Mouse (Mus musculus) midbrain, embryonic 12.5 days (tissue): ENCODE data around the gene Nkd2. TPM values are rescaled to one million over a fixed set of nuclear protein-coding genes. Genes with fewer than 3 reads are reported as not detected.

Source experiments
- ATAC-seq: fragments of 200-750 bp; cut with Nextera tagmentation; 2 replicates; pipeline ENCODE4 v1.8.0; 2017; ENCODE audit warnings: low read depth, moderate TSS enrichment, moderate library complexity; ENCODE audit not compliant: low FRiP score
- H3K27ac ChIP-seq: fragments of 300-500 bp; sonication (generic); replicated peaks from 2 replicates; pipeline ENCODE4 v1.5.1; 2016; ENCODE audit warnings: mild to moderate bottlenecking
- H3K27me3 ChIP-seq: fragments of 300-500 bp; sonication (generic); 2 replicates; pipeline ENCODE4 v1.6.1; 2016; ENCODE audit warnings: mild to moderate bottlenecking
- H3K36me3 ChIP-seq: fragments of 300-500 bp; sonication (generic); 2 replicates; pipeline ENCODE4 v1.6.1; 2016
- H3K4me1 ChIP-seq: fragments of 300-500 bp; sonication (generic); 2 replicates; pipeline ENCODE4 v1.6.1; 2016
- H3K4me2 ChIP-seq: fragments of 300-500 bp; sonication (generic); replicated peaks from 2 replicates; pipeline ENCODE4 v1.6.1; 2016; ENCODE audit warnings: mild to moderate bottlenecking, moderate library complexity
- H3K4me3 ChIP-seq: fragments of 300-500 bp; sonication (generic); 2 replicates; pipeline ENCODE4 v1.5.1; 2016; ENCODE audit warnings: mild to moderate bottlenecking
- H3K9ac ChIP-seq: fragments of 300-500 bp; sonication (generic); replicated peaks from 2 replicates; pipeline ENCODE4 v1.6.1; 2016; ENCODE audit warnings: mild to moderate bottlenecking, moderate library complexity
- H3K9me3 ChIP-seq: fragments of 300-500 bp; sonication (generic); 2 replicates; pipeline ENCODE4 v1.6.1; 2016; ENCODE audit warnings: mild to moderate bottlenecking
- WGBS: fragments of 180-500 bp; shearing (Covaris S2); methylation state at CpG from one replicate; pipeline ENCODE4 v1.1.7; 2016; 5-methylcytosine and 5-hydroxymethylcytosine counted together
- polyA plus RNA-seq: library from polyadenylated mRNA; unstranded; fragments of >200 nt; fragmentation: Nextera tagmentation; extraction: Ambion mirVana; gene quantifications from 2 replicates; pipeline ENCODE4 v1.2.1, GENCODE M21; 2016

Gene Nkd2
- polyA plus RNA-seq, 1 experiment from 2014 or later, result 11.2 TPM

DNA sequence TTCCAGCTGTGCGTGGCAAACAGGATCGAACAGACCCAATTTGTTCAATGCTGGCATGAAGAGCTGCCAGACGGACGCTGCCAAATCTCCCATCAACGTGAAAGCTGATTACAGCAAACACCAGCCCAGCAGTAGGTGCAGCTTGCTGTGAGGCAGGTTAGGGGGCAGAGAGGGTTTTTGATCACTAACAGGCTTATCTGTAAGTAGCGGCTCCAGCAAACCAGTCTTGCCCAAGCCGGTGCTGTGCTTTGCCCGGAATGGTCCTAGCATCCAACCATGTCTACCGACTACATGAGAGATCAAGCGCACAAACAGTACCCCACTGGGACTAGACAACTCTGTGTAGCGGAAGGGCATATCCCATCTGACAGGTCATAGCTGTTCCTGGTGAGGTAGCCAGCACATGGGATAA is 8.3 kb downstream of the Nkd2 start:
- Histone ChIP-seq H3K9me3 (no peaks in the 10 kb centered on the region), H3K4me1 (no peaks in the 10 kb centered on the region), H3K4me3 (no peak overlapping the region), H3K4me2 (no peak overlapping the region), H3K36me3 (no peaks in the 10 kb centered on the region), H3K27me3 (peaks cover 31% of the 10 kb centered on the region), H3K27ac (no peak overlapping the region), H3K9ac (no peak overlapping the region)
- ATAC-seq, result peak; percentile 50
- WGBS, result 58% methylated on average over 11 of the region's 11 CpGs

DNA sequence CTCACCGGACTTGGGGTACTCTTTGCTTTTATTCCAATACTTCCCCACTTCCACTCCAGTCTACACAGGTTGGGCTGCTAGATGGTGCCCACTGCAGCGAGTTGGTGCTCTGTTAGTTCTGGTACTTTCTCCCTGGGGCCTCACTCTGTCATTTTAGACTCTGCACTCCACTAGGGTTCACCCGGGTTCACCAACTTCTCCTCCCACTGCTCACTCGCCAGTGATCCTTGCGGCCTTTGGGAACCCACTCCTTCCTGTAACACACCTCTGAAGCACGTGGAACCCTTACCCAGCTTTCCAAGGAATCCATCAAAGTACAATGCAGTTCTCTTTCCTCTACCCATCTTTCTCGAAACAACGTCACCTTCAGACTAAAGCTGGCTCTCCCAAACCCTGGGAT is 9.7 kb downstream of the Nkd2 start:
- WGBS, result 88% methylated on average over 8 of the region's 8 CpGs
- Histone ChIP-seq H3K4me2 (no peak overlapping the region), H3K27ac (no peak overlapping the region), H3K9ac (no peak overlapping the region), H3K4me3 (no peak overlapping the region), H3K9me3 (no peaks in the 10 kb centered on the region), H3K4me1 (no peaks in the 10 kb centered on the region), H3K36me3 (no peaks in the 10 kb centered on the region), H3K27me3 (peaks cover 28% of the 10 kb centered on the region)
- no peak for ATAC-seq

DNA sequence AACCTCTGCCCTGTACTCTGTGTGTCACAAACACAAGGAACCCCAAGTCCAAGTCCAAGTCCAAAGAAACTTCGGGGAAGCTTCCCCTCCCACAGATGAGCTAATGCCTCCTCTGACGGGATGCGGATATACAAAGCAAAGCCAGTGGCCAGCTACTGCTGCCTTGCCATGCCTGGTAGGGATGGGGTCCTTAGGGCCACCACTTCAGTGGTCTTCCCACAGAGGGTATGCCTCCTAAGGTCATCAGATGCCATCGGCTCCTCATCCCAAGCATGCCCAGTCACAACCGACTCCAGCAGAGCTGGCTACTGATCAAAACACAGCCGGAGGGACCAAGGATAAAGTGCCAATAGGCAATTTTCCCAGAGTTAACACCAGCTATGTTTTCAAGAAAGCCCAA is 10.9 kb downstream of the Nkd2 start:
- WGBS, result 84% methylated on average over 6 of the region's 6 CpGs
- H3K4me1 ChIP-seq, result no peaks in the 10 kb centered on the region
- no peak overlapping the region for H3K27ac ChIP-seq
- peaks cover 26% of the 10 kb centered on the region for H3K27me3 ChIP-seq
- H3K4me2 ChIP-seq, result no peak overlapping the region
- H3K4me3 ChIP-seq, result no peak overlapping the region
- H3K36me3 ChIP-seq, result no peaks in the 10 kb centered on the region
- no peak overlapping the region for H3K9ac ChIP-seq
- ATAC-seq, result no peak
- no peaks in the 10 kb centered on the region for H3K9me3 ChIP-seq

DNA sequence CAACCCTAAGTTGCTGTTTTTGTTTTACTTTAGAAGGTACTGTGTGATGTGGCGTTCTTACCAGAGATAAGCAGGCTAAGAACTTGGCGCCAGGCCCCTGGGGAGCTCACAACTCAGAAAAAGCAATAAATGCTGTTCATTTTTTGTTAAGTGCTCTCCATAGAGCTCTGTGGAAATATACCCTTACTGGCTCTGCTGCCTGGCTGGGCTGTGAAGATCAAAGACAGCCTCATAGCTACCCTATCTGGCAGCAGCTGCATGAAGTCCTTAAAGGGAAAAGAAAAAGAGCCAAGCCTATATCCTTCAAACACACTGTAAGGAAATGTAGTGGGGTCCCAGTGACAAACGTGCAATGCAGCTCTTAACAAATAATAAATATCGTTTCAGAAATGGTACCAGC is 11.6 kb downstream of the Nkd2 start:
- Histone ChIP-seq H3K27me3 (peaks cover 26% of the 10 kb centered on the region), H3K36me3 (no peaks in the 10 kb centered on the region), H3K4me1 (no peaks in the 10 kb centered on the region), H3K4me3 (no peak overlapping the region), H3K9me3 (no peaks in the 10 kb centered on the region), H3K9ac (no peak overlapping the region), H3K4me2 (no peak overlapping the region), H3K27ac (no peak overlapping the region)
- 62% methylated on average over 4 of the region's 4 CpGs for WGBS
- ATAC-seq, result no peak

DNA sequence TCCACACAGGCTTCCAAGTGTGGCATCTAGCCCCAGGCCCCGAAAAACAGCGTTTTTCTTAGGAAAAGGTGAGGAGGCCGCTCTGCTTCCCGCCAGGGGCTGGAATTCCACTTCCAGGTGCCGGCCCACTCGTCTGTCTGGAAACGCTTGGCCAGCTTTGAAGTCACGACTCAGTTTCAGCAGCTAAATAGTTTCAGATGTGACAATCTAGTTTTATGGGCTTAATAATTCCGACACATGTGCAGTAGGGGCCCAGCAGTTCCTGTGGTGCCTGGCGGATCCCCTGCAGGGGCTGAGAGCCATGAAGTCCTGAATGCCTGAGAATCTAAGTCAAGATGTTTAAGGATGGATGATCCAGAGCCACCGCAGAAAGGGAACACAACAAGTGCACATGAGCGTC is 13.6 kb downstream of the Nkd2 start:
- H3K4me1 ChIP-seq, result no peaks in the 10 kb centered on the region
- WGBS, result 70% methylated on average over 12 of the region's 12 CpGs

DNA sequence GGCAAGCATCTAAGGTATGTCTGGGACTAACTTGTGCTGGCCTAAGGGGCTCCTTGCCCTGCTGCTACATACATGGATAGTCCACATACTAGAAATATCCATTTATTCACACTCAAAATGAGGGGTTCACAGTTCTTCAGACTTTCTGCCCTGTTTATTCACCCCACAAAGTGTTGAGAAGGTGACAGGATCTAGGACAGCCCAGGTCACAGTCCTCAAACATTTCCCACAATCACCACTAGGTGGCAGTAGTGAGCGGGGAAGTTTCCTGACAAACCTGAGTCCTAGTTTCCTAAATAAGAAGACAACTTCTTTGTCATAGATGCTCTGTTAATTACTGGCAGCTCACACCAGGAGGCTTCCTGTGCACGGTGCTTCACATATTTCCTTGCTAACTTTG is 15.9 kb downstream of the Nkd2 start:
- H3K4me1 ChIP-seq, result no peaks in the 10 kb centered on the region
- no peaks in the 10 kb centered on the region for H3K9me3 ChIP-seq
- no peak overlapping the region for H3K4me3 ChIP-seq
- 0 out of 2 replicates have a peak, but pooled peaks have one; percentile 38 for ATAC-seq
- peaks cover 12% of the 10 kb centered on the region for H3K27me3 ChIP-seq
- H3K36me3 ChIP-seq, result no peaks in the 10 kb centered on the region
- no peak overlapping the region for H3K9ac ChIP-seq
- WGBS, result 2% methylated on average over 2 of the region's 2 CpGs
- H3K27ac ChIP-seq, result no peak overlapping the region
- no peak overlapping the region for H3K4me2 ChIP-seq

More for the DNA sequence above, 13.6 kb downstream of the Nkd2 start:
- Histone ChIP-seq H3K4me3 (no peak overlapping the region), H3K36me3 (no peaks in the 10 kb centered on the region), H3K9me3 (no peaks in the 10 kb centered on the region), H3K9ac (no peak overlapping the region), H3K27ac (no peak overlapping the region), H3K4me2 (no peak overlapping the region), H3K27me3 (peaks cover 26% of the 10 kb centered on the region)
- no peak for ATAC-seq

DNA sequence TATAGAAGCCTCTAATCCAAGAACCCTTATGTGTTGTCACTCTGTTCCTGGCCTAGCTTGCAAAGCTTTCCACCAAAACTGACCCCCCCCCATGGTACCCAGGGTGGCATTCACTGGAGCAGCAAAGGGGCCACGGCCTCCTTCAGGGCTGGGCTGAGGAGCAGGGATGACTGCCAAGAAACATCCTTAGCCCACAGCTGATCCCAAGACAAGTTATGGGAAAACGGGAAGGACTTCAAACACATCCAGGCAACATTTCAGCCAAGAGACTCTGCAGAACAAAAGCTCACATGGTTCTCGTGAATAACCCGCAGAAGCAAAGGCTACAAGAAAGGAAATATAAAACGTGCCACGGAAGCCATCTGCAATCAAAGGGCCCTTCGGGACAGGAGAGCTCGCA is 20.2 kb downstream of the Nkd2 start:
- Histone ChIP-seq H3K4me3 (no peak overlapping the region), H3K4me2 (no peak overlapping the region), H3K9ac (no peak overlapping the region), H3K36me3 (no peaks in the 10 kb centered on the region), H3K9me3 (no peaks in the 10 kb centered on the region), H3K4me1 (no peaks in the 10 kb centered on the region), H3K27me3 (no peaks in the 10 kb centered on the region), H3K27ac (no peak overlapping the region)
- no peak for ATAC-seq
- WGBS, result 79% methylated on average over 8 of the region's 8 CpGs

DNA sequence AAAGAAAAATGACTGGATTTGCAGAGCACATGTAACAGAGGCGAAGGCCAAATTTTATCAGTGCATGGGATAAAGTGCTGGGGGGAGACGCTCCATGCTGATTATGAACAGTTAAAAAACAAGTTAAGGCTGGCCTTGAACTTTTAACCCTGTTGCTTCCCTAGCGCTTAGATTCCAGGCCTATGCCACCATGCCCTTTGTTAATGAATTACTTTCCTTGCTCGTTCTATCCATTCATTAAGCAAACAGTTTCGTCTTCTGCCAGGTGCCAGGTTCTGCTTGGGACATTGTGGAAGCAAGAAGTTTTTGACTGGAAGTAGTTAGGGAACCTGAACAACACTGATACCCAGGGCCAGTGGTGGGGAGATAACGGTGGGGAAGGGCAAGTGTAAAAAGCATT is 23.7 kb downstream of the Nkd2 start:
- Histone ChIP-seq H3K4me1 (no peaks in the 10 kb centered on the region), H3K27me3 (no peaks in the 10 kb centered on the region), H3K4me3 (no peak overlapping the region), H3K9me3 (no peaks in the 10 kb centered on the region), H3K4me2 (no peak overlapping the region), H3K36me3 (no peaks in the 10 kb centered on the region), H3K9ac (no peak overlapping the region), H3K27ac (no peak overlapping the region)
- 90% methylated on average over 6 of the region's 6 CpGs for WGBS
- no peak for ATAC-seq

DNA sequence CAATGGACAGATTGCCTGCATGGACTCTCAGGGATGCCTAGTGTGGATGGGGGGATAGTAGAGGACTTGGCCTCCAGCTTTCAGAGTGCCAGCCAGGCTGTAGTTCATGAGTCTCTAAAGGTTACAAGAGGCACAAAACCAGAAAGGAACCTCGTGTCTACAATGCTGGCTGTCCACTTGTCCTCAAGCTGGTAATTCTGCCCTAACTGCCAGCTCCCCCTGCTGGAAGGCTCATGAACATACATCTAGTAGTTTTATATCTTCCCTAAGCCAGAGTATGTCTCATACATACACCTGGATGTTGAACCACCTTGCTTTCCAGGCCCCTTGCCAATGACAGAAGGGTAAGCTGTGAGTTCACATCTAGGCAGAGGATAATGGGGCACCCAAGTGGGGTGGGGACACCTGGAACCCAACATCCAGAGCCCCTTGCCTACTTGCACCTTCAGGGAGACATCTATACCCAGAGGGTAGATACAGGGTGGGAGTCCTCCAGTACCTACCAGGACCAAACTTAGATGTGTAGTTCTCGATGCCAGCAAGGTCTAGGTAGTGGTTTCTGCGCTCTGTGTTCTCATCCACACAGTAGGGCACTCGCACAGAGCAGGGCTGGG is 25.1 kb downstream of the Nkd2 start:
- no peak overlapping the region for H3K27ac ChIP-seq
- no peak overlapping the region for H3K9ac ChIP-seq
- no peaks in the 10 kb centered on the region for H3K27me3 ChIP-seq
- ATAC-seq, result no peak
- no peaks in the 10 kb centered on the region for H3K9me3 ChIP-seq
- no peak overlapping the region for H3K4me2 ChIP-seq
- no peaks in the 10 kb centered on the region for H3K36me3 ChIP-seq
- WGBS, result 73% methylated on average over 4 of the region's 4 CpGs
- H3K4me3 ChIP-seq, result no peak overlapping the region
- H3K4me1 ChIP-seq, result no peaks in the 10 kb centered on the region

DNA sequence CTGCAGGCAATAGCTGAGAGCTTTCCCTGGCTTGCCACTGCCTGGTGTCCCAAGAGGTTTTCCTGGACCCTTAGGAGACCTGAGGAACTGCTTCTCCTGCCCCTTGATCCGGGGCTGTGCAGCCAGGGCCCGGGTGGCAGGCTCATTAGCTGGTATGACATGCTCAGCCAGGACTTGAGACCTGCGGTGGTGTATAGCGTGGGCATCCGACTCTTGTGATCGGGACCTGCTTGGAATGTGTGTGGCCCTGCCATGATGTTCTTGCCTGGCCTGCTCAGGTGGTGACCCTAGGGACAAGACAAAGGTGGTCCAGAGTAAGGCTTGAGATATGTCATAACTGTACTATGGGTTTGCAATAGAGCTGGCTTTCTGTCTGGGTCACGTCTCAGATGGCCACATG is 26.2 kb downstream of the Nkd2 start:
- no peaks in the 10 kb centered on the region for H3K9me3 ChIP-seq
- no peak overlapping the region for H3K4me2 ChIP-seq
- 90% methylated on average over 7 of the region's 7 CpGs for WGBS
- ATAC-seq, result no peak
- H3K4me3 ChIP-seq, result no peak overlapping the region
- no peak overlapping the region for H3K27ac ChIP-seq
- no peaks in the 10 kb centered on the region for H3K4me1 ChIP-seq
- no peak overlapping the region for H3K9ac ChIP-seq
- no peaks in the 10 kb centered on the region for H3K27me3 ChIP-seq
- peaks cover 3% of the 10 kb centered on the region for H3K36me3 ChIP-seq

DNA sequence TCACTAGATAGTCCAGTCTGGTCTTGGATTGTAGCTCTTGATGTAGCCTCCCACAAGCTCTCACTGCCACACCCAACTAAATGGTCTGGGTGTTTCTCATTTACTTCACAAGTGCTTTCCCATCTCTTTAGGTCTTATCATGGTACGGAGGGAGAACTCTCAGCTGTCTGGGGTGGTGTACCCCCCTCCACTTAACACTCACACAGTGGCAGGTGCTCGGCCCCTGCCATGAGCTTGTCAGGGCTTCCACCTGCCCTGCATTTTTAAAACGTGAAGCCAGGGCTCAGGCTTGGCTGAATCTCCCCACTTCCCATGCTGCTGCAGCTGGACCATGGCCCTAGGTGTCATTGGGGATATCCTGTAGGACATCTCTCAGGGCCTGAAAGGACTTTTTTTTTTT is 28.5 kb downstream of the Nkd2 start:
- H3K36me3 ChIP-seq, result peaks cover 26% of the 10 kb centered on the region
- H3K9me3 ChIP-seq, result no peaks in the 10 kb centered on the region
- no peak for ATAC-seq
- 77% methylated on average over 3 of the region's 3 CpGs for whole genome bisulfite sequencing
- no peak overlapping the region for H3K27ac ChIP-seq
- no peak overlapping the region for H3K9ac ChIP-seq
- H3K4me1 ChIP-seq, result no peaks in the 10 kb centered on the region
- H3K4me3 ChIP-seq, result no peak overlapping the region
- no peaks in the 10 kb centered on the region for H3K27me3 ChIP-seq
- H3K4me2 ChIP-seq, result no peak overlapping the region

DNA sequence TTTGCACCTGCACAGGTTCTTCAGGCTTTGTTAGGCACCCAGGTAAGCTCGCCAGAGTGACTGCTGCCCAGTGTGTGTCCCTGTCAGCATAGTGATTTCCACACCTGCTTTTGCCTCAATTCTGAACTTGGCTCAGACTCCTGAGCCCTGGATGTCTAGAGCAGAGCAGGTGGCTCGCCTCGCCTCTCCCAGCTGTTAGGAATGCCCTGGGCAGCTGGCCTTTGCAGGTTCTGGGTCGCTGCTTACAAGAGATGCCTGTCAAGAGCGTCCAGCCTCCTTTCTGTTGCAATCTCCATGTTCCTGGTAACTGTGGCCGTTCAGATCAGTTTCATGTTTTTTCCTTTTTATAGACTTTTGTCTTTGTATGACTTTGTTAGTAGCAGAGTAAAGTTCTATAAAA is 31.1 kb downstream of the Nkd2 start:
- WGBS, result 75% methylated on average over 6 of the region's 6 CpGs
- Histone ChIP-seq H3K4me2 (no peak overlapping the region), H3K27me3 (no peaks in the 10 kb centered on the region), H3K27ac (no peak overlapping the region), H3K9ac (no peak overlapping the region), H3K9me3 (no peaks in the 10 kb centered on the region), H3K4me3 (no peak overlapping the region), H3K36me3 (peaks cover 51% of the 10 kb centered on the region), H3K4me1 (no peaks in the 10 kb centered on the region)
- ATAC-seq, result no peak

DNA sequence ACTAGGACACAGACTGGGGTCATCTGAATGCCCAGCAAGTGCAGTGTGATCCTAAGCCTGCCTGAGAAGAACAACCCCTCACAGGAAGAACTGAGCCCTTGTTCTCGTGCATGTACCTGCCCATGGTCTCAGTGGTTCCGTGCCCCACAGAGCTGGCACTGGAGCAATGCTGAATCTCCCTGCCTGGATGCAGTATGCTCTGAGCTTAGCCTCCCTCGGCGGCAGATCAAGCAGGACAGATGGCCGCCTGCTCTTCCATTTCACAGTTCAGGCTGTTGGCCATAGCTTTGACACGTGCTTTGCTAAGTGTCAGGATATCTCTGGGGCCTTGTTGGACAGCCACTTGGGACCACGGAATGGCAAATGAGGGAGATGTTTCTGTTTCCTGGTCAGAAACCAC is 33.2 kb downstream of the Nkd2 start:
- no peak overlapping the region for H3K27ac ChIP-seq
- no peak for ATAC-seq
- WGBS, result 92% methylated on average over 7 of the region's 7 CpGs
- H3K4me3 ChIP-seq, result no peak overlapping the region
- no peaks in the 10 kb centered on the region for H3K27me3 ChIP-seq
- no peaks in the 10 kb centered on the region for H3K9me3 ChIP-seq
- H3K36me3 ChIP-seq, result peaks cover 71% of the 10 kb centered on the region
- no peak overlapping the region for H3K4me2 ChIP-seq
- no peak overlapping the region for H3K9ac ChIP-seq
- no peaks in the 10 kb centered on the region for H3K4me1 ChIP-seq
